Mouse (Mus musculus) megakaryocyte, embryonic 14.5 days (primary cell): ENCODE measurements around the gene Kif18b.

Experiments used
- FLI1 ChIP-seq: IDR thresholded peaks from 2 replicates; pipeline ENCODE4 v1.6.1; 2012; ENCODE audit warnings: low read length, inconsistent platforms, mixed read lengths
- GATA1 ChIP-seq: IDR thresholded peaks from 3 replicates; pipeline ENCODE4 v1.6.1; 2012; ENCODE audit warnings: mixed read lengths, low read length, inconsistent platforms, borderline replicate concordance

DNA sequence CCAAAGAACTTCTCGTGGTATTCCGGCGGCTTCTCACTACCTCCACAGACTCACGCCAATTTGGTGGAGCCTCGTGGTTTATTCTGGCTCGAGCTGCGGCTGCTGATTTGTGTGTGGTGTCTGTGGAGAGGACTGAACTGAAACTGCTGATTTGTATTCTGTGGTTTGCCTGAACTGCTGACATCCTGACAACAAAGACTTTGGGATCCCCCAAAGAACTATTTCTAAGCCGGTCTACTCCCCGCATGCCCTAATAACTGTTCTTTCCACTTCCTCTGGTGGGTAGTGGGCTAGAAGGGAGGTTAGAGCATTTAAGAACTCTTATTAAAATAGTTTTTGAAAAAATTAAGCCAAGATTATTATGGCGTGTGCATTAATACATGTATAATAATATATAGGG is 5.7 kb upstream of the Kif18b start:
- TF ChIP-seq GATA1 (no peak), FLI1 (no peak)
